Mouse (Mus musculus) G1E (cell line): ENCODE results near the gene Rrp9.

ENCODE experiments used
- CTCF ChIP-seq: IDR thresholded peaks from 2 replicates; pipeline ENCODE4 v1.5.1; 2012; ENCODE audit warnings: low read depth, low read length, inconsistent platforms, mixed read lengths
- GATA1 ChIP-seq: IDR thresholded peaks from 2 replicates; pipeline ENCODE4 v1.6.1; 2012; ENCODE audit warnings: borderline replicate concordance, low read length, inconsistent platforms, mixed read lengths
- GATA2 ChIP-seq: IDR thresholded peaks from 2 replicates; pipeline ENCODE4 v1.6.1; 2012; ENCODE audit warnings: low read depth, low read length, inconsistent platforms, borderline replicate concordance
- POLR2AphosphoS5 ChIP-seq: IDR thresholded peaks from 2 replicates; pipeline ENCODE4 v1.6.1; 2012; ENCODE audit warnings: low read depth, low read length, inconsistent platforms; ENCODE audit not compliant: insufficient replicate concordance
- TAL1 ChIP-seq: conservative IDR thresholded peaks from 2 replicates; pipeline ENCODE4 v1.6.1; 2012; ENCODE audit warnings: low read depth, low read length, inconsistent platforms, mixed read lengths

DNA sequence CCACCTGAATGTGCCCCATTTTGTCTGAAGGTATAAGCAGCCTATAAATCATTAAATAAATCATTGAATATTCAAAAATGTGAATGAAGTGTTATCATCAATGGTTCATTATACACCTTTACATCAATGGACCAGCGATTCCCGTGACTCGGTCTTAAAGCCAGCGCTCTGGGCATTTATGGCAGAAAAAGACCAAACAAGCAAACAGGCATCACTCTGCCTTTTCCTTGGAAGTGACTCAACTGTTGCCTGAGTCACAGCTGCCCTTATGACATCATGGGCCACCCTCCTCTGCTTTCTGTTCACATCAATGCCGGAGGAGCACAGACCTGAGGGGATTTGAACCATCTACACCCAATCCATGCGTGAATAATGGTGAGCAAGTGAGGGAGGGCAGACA, 23.9 kb downstream of the Rrp9 start, which contains the start of gene Iqcf1:
- TF ChIP-seq TAL1: no peak
- TF ChIP-seq CTCF: no peak
- no peak for TF ChIP-seq GATA1
- TF ChIP-seq POLR2AphosphoS5: no peak
- no peak for TF ChIP-seq GATA2
